Mouse (Mus musculus) liver, adult 2 months (tissue): ENCODE measurements at regions not wholly inside any gene's neighbourhood (a gene's known extent, or its start where the extent isn't known, plus 50 kb on each side); places are given as distances from the start of the nearest gene placed in this dataset.

Source experiments
- CTCF ChIP-seq: fragments of 200-500 bp; IDR thresholded peaks from 2 replicates; pipeline ENCODE4 v1.5.1; 2011; ENCODE audit warnings: low read depth, low read length, control low read depth
- POLR2A ChIP-seq: fragments of 200-500 bp; IDR thresholded peaks from 2 replicates; pipeline ENCODE4 v1.6.1; 2011; ENCODE audit warnings: low read length, control low read depth; ENCODE audit not compliant: insufficient read depth; ENCODE audit errors: extremely low read depth

GRCm38 (mm10) chr4:124305871-124306555 is 304.6 kb downstream of the 3100002H09Rik start:
- TF ChIP-seq CTCF = no peak
- TF ChIP-seq POLR2A = no peak
